Mouse (Mus musculus): ENCODE data around the gene Tenm2.

GRCm38 (mm10) chr11:36341799-36342198 is 894.0 kb downstream of the Tenm2 start:
- TF ChIP-seq GATA1 (IDR thresholded peaks at IDR 0.05; ENCODE audit: borderline replicate concordance, low read length) (no peak), FLI1 (IDR thresholded peaks at IDR 0.05; ENCODE audit: low read length) (no peak)
